Mouse (Mus musculus): Measurements from ENCODE around the gene Plcl1.

GRCm38 (mm10) chr1:55686261-55686660, 280.5 kb downstream of the Plcl1 start:
- TF ChIP-seq CTCF (IDR thresholded peaks at IDR 0.05; ENCODE audit: low read depth, low read length) (no peak), POLR2A (IDR thresholded peaks at IDR 0.05; ENCODE audit: borderline replicate concordance, low read depth, low read length) (no peak)
